Mouse (Mus musculus) lung, embryonic 14.5 days (tissue): ENCODE measurements at regions not wholly inside any gene's neighbourhood (a gene's known extent, or its start where the extent isn't known, plus 50 kb on each side); places are given as distances from the start of the nearest gene placed in this dataset.

ENCODE experiments used
- ATAC-seq: fragments of 200-750 bp; cut with Nextera tagmentation; 2 replicates; pipeline ENCODE4 v1.8.0; 2017; ENCODE audit warnings: mild to moderate bottlenecking, moderate TSS enrichment, moderate library complexity; ENCODE audit not compliant: insufficient read depth
- DNase-seq: peaks from one replicate; pipeline ENCODE4 v3.0.0-alpha.2; 2015
- H3K27ac ChIP-seq: fragments of 300-500 bp; sonication (generic); 2 replicates; pipeline ENCODE4 v1.5.1; 2014; ENCODE audit warnings: low read depth, mild to moderate bottlenecking, moderate library complexity
- H3K27me3 ChIP-seq: fragments of 300-500 bp; sonication (generic); 2 replicates; pipeline ENCODE4 v1.6.1; 2014; ENCODE audit warnings: low read length, control low read depth; ENCODE audit not compliant: insufficient read depth
- H3K36me3 ChIP-seq: fragments of 300-500 bp; sonication (generic); 2 replicates; pipeline ENCODE4 v1.6.1; 2014; ENCODE audit warnings: control low read depth; ENCODE audit not compliant: insufficient read depth
- H3K4me1 ChIP-seq: fragments of 300-500 bp; sonication (generic); 2 replicates; pipeline ENCODE4 v1.6.1; 2014; ENCODE audit warnings: antibody characterized with exemption, control low read depth; ENCODE audit not compliant: insufficient read depth
- H3K4me2 ChIP-seq: fragments of 300-500 bp; sonication (generic); 2 replicates; pipeline ENCODE4 v1.6.1; 2014; ENCODE audit warnings: mild to moderate bottlenecking
- H3K4me3 ChIP-seq: fragments of 300-500 bp; sonication (generic); 2 replicates; pipeline ENCODE4 v1.5.1; 2014; ENCODE audit warnings: low read depth, low read length
- H3K9ac ChIP-seq: fragments of 300-500 bp; sonication (generic); 2 replicates; pipeline ENCODE4 v1.6.1; 2014
- H3K9me3 ChIP-seq: fragments of 300-500 bp; sonication (generic); 2 replicates; pipeline ENCODE4 v1.6.1; 2016; ENCODE audit warnings: low read depth, low read length, control low read depth
- CTCF ChIP-seq: IDR thresholded peaks from 2 replicates; pipeline ENCODE4 v1.5.1; 2016; ENCODE audit warnings: antibody characterized with exemption, low read depth
- WGBS: fragments of 180-500 bp; shearing (Covaris S2); extraction: QIAGEN DNeasy Blood & Tissue Kit; methylation state at CpG from one replicate; pipeline ENCODE4 v1.1.7; 2014; 5-methylcytosine and 5-hydroxymethylcytosine counted together

- Histone ChIP-seq H3K4me3 (no peak overlapping the region), H3K9ac (no peak overlapping the region), H3K27me3 (no peaks in the 10 kb centered on the region), H3K4me2 (no peak overlapping the region), H3K9me3 (no peaks in the 10 kb centered on the region), H3K36me3 (no peaks in the 10 kb centered on the region), H3K4me1 (no peaks in the 10 kb centered on the region), H3K27ac (no peak overlapping the region)
- DNase-seq (no peak), ATAC-seq (no peak)
- 51% methylated on average over 5 of the region's 5 CpGs for WGBS
- no peak for TF ChIP-seq CTCF
These were observed 83.3 kb upstream of the Rorb start for GRCm38 (mm10) chr19:19194306-19194705.

GRCm38 (mm10) chr19:19172767-19173166 lies 61.8 kb upstream of the Rorb start:
- Histone ChIP-seq H3K9ac (no peak overlapping the region), H3K4me2 (no peak overlapping the region), H3K27me3 (no peaks in the 10 kb centered on the region), H3K27ac (no peak overlapping the region), H3K4me1 (no peaks in the 10 kb centered on the region), H3K4me3 (no peak overlapping the region), H3K36me3 (no peaks in the 10 kb centered on the region), H3K9me3 (no peaks in the 10 kb centered on the region)
- DNase-seq (no peak), ATAC-seq (no peak)
- WGBS: 47% methylated on average over 1 of the region's 1 CpGs
- no peak for TF ChIP-seq CTCF

GRCm38 (mm10) chr19:19170807-19171206 lies 59.8 kb upstream of the Rorb start:
- TF ChIP-seq CTCF: no peak
- ATAC-seq (no peak), DNase-seq (no peak)
- Histone ChIP-seq H3K27me3 (no peaks in the 10 kb centered on the region), H3K4me2 (no peak overlapping the region), H3K9ac (no peak overlapping the region), H3K4me1 (no peaks in the 10 kb centered on the region), H3K4me3 (no peak overlapping the region), H3K27ac (no peak overlapping the region), H3K36me3 (no peaks in the 10 kb centered on the region), H3K9me3 (no peaks in the 10 kb centered on the region)
- WGBS: 81% methylated on average over 3 of the region's 3 CpGs
